Mouse (Mus musculus): ENCODE measurements around the gene Fgfr2. TPM values are rescaled to one million over a fixed set of nuclear protein-coding genes. Genes with fewer than 3 reads are reported as not detected.
A peak's percentile ranks its signal among the peaks of the same experiment; 100 is the strongest.

Fgfr2 gene
- polyA plus RNA-seq, 1 experiment: 0.17 TPM

DNA sequence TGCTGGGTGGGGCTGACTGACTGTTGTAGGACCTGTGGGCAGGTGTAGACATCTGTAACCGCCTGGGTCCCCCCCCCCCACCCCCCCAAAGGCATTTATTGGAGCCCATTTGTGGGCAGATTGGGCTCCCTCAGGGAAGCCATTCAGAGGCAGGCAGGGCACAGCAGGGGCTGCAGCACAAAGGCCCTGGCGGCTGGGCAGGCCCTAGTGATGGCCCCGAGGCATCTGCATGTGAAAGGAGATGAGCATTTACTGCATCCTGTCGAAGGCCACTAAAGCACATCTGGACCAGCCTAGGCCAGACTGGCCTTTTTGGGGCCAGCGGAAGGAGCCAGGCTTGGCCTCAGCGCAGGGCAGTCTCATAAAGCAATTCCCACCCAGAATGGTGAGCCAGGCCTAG, 506.8 kb downstream of the Fgfr2 start:
- Histone ChIP-seq H3K79me2 (ENCODE audit: control insufficient read depth, insufficient read depth) (no peaks in the 10 kb centered on the region), H3K4me2 (ENCODE audit: low read depth) (no peak overlapping the region), H3K36me3 (ENCODE audit: control insufficient read depth, insufficient read depth) (no peaks in the 10 kb centered on the region), H3K4me3 (no peak overlapping the region), H3K27me3 (ENCODE audit: control insufficient read depth, insufficient read depth, insufficient read length) (peaks cover 9% of the 10 kb centered on the region), H3ac (ENCODE audit: control insufficient read depth, insufficient read length) (no peak overlapping the region)
- TF ChIP-seq CEBPB (IDR thresholded peaks at IDR 0.05; ENCODE audit: insufficient read depth, poor library complexity, severe bottlenecking) (no peak), POLR2AphosphoS2 (IDR thresholded peaks at IDR 0.05; ENCODE audit: insufficient read length, low read depth) (no peak), REST (IDR thresholded peaks at IDR 0.05; ENCODE audit: insufficient read depth, insufficient read length) (no peak), MYOD1 (IDR thresholded peaks at IDR 0.05; ENCODE audit: control insufficient read depth in 1 of 3, insufficient read length in 2 of 3, low read depth in 2 of 3) (no peak), SRF (IDR thresholded peaks at IDR 0.05; ENCODE audit: control insufficient read depth, insufficient read length, low read depth) (no peak), E2F4 (IDR thresholded peaks at IDR 0.05; ENCODE audit: insufficient read depth) (no peak), TCF3 (IDR thresholded peaks at IDR 0.05; ENCODE audit: insufficient read length, low read depth) (no peak), TCF12 (IDR thresholded peaks at IDR 0.05; ENCODE audit: insufficient read depth, poor library complexity, severe bottlenecking) (no peak), MYOG (IDR thresholded peaks at IDR 0.05; ENCODE audit: control insufficient read depth in 1 of 3, insufficient read depth in 1 of 3, insufficient read length in 2 of 3, low read depth in 2 of 3) (no peak)

DNA sequence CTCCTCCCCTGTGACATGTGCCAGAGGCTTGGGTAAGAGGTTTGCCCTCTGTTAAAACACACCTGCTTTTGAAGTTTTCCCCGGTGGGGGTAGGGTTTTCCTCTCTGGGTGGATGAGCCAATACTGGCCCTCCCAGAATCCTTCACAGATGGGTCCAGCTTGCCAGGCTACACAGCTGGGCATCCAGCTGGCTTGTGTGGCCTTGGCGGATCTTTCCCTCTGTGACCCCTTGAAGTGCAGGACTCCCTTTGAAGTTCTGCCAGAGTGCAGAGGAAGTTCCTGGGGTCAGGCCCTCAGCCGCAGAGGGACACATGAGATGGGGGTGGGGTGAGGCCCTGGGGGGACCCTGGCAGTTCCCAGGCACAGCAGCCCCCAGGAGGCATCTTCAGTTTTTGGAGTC, 507.8 kb downstream of the Fgfr2 start:
- H3K79me2 ChIP-seq (ENCODE audit: control insufficient read depth, insufficient read depth): no peaks in the 10 kb centered on the region
- H3ac ChIP-seq (ENCODE audit: control insufficient read depth, insufficient read length): no peak overlapping the region
- no peak overlapping the region for H3K4me3 ChIP-seq
- TF ChIP-seq CEBPB (IDR thresholded peaks at IDR 0.05; ENCODE audit: insufficient read depth, poor library complexity, severe bottlenecking): no peak
- TF ChIP-seq MYOD1 (IDR thresholded peaks at IDR 0.05; ENCODE audit: control insufficient read depth in 1 of 3, insufficient read length in 2 of 3, low read depth in 2 of 3): no peak
- no peak for TF ChIP-seq TCF3 (IDR thresholded peaks at IDR 0.05; ENCODE audit: insufficient read length, low read depth)
- TF ChIP-seq POLR2AphosphoS2 (IDR thresholded peaks at IDR 0.05; ENCODE audit: insufficient read length, low read depth): no peak
- no peak for TF ChIP-seq USF1 (IDR thresholded peaks at IDR 0.05; ENCODE audit: low read depth)
- TF ChIP-seq MAX (IDR thresholded peaks at IDR 0.05; ENCODE audit: low read depth): no peak
- TF ChIP-seq REST (IDR thresholded peaks at IDR 0.05; ENCODE audit: insufficient read depth, insufficient read length): no peak
- no peak for TF ChIP-seq MYOG (IDR thresholded peaks at IDR 0.05; ENCODE audit: control insufficient read depth in 1 of 3, insufficient read depth in 1 of 3, insufficient read length in 2 of 3, low read depth in 2 of 3)
- TF ChIP-seq TCF12 (IDR thresholded peaks at IDR 0.05; ENCODE audit: insufficient read depth, poor library complexity, severe bottlenecking): no peak
- no peak for TF ChIP-seq E2F4 (IDR thresholded peaks at IDR 0.05; ENCODE audit: insufficient read depth)
- no peak for TF ChIP-seq POLR2A (IDR thresholded peaks at IDR 0.05; ENCODE audit: insufficient read length, low read depth)
- TF ChIP-seq SRF (IDR thresholded peaks at IDR 0.05; ENCODE audit: control insufficient read depth, insufficient read length, low read depth): no peak
- no peak overlapping the region for H3K4me2 ChIP-seq (ENCODE audit: low read depth)
- no peaks in the 10 kb centered on the region for H3K36me3 ChIP-seq (ENCODE audit: control insufficient read depth, insufficient read depth)
- H3K27me3 ChIP-seq (ENCODE audit: control insufficient read depth, insufficient read depth, insufficient read length): peaks cover 4% of the 10 kb centered on the region

DNA sequence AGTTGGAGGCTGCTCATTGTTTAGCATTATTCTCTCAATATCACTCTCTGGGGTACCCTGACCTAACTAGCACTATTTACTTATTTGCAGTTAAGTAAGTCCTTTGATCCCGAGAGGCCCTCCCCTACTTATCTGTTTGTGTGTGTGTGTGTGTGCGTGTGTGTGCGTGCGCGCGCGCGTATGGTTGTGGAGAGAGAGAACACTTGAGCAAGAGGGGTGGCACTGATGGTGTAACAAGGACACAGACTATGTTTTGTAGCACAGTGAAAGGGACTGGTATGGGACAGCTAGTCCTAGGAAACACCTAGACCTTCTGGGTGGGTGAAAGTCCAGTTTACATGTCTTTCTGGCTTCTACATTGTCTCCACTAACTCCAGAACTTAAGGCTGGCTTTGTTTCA, 511.6 kb downstream of the Fgfr2 start:
- H3K4me2 ChIP-seq (ENCODE audit: low read depth): no peak overlapping the region
- H3ac ChIP-seq (ENCODE audit: control insufficient read depth, insufficient read length): no peak overlapping the region
- no peak overlapping the region for H3K4me3 ChIP-seq
- no peaks in the 10 kb centered on the region for H3K79me2 ChIP-seq (ENCODE audit: control insufficient read depth, insufficient read depth)
- TF ChIP-seq SRF (IDR thresholded peaks at IDR 0.05; ENCODE audit: control insufficient read depth, insufficient read length, low read depth) (no peak), CEBPB (IDR thresholded peaks at IDR 0.05; ENCODE audit: insufficient read depth, poor library complexity, severe bottlenecking) (no peak)
- H3K36me3 ChIP-seq (ENCODE audit: control insufficient read depth, insufficient read depth): no peaks in the 10 kb centered on the region
- H3K27me3 ChIP-seq (ENCODE audit: control insufficient read depth, insufficient read depth, insufficient read length): no peaks in the 10 kb centered on the region

DNA sequence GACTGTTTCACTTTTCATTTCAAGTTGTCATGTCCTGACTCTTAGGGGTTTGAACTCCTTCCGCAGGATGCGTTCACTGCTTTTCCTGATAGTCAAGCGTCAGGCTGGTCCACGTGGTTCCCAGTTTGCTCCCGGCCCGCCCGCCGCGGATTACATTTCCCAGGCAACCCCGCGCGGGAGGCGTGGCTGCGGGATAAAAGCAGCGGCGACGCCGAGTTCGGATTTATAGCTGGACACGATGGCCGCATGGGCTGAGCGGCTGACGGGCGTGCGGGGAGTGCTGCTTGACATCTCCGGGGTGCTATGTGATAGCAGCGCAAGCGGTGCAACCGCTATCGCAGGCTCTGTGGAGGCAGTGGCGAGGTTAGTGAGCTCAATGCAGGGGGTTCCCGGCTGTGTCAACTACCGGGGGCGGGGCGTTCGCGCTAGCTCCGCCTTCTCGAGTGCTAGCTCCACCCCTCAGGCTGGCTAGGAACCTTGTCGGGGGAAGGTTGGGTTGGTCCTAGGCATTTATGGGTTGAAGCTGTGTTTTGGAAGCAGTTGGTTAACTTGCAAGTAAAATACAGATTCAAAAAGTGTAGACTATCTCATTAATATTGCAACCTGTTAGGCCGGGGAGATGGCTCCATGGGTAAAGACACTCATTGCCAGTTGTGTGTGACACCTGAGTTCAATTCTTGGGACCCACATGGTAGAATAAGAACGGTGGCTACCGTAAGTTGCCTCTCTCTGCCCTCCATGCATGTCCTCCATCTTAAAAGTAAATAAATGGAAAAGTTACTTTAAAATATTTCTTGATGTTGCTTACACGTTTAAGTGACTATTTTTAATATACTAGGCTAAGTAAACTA, 512.5 kb downstream of the Fgfr2 start, which contains the start of gene Lhpp:
Gene Lhpp (plus strand): TSS at position 171 of the 851 bp plus-strand sequence.
- no peaks in the 10 kb centered on the region for H3K79me2 ChIP-seq (ENCODE audit: control insufficient read depth, insufficient read depth)
- TF ChIP-seq POLR2AphosphoS2 (IDR thresholded peaks at IDR 0.05; ENCODE audit: insufficient read length, low read depth) (peak; percentile 48), POLR2A (IDR thresholded peaks at IDR 0.05; ENCODE audit: insufficient read length, low read depth) (peak; percentile 85), REST (IDR thresholded peaks at IDR 0.05; ENCODE audit: insufficient read depth, insufficient read length) (no peak)
- H3K4me2 ChIP-seq (ENCODE audit: low read depth): peak within 1 kb of the TSS; percentile 76

DNA sequence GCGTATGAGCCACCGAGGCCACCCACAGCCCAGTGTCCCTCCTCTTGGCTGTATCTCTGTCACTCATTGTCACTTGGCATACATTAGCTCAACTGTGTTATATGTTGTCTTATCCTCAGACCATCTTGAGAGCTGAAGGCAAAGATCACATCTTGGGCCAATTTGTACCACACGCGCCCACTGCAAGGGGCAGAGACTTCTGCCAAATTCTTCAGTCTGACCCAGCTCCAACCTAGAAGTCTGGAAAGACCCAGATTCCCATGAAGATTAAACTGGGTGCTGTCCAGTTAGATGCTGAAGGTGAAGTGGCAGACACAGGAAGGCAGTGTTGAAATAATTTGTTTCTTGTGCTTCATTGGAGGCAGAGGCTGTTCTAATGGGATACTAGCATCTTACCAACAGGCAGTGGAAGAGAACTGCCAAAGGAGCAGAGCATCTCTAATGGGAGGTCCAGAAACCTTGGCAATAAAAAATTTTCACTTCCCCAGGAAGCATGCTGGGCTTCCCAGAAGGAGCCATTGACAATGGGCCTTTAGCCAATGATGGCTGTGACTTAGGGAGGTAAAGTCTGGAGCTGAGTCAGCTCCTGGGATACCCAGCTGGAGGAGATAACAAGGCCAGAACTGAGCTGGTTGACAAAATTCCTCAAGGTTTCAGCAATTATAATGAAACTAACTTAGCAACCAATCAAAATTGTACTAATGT, 514.7 kb downstream of the Fgfr2 start:
- H3K27me3 ChIP-seq (ENCODE audit: control insufficient read depth, insufficient read depth, insufficient read length): peaks cover 16% of the 10 kb centered on the region
- H3K36me3 ChIP-seq (ENCODE audit: control insufficient read depth, insufficient read depth): no peaks in the 10 kb centered on the region
- H3K4me2 ChIP-seq (ENCODE audit: low read depth): no peak overlapping the region
- H3K79me2 ChIP-seq (ENCODE audit: control insufficient read depth, insufficient read depth): no peaks in the 10 kb centered on the region
- H3ac ChIP-seq (ENCODE audit: control insufficient read depth, insufficient read length): no peak overlapping the region
- no peak overlapping the region for H3K4me3 ChIP-seq
- TF ChIP-seq MYOD1 (IDR thresholded peaks at IDR 0.05; ENCODE audit: control insufficient read depth in 1 of 3, insufficient read length in 2 of 3, low read depth in 2 of 3) (no peak), TCF12 (IDR thresholded peaks at IDR 0.05; ENCODE audit: insufficient read depth, poor library complexity, severe bottlenecking) (no peak), CEBPB (IDR thresholded peaks at IDR 0.05; ENCODE audit: insufficient read depth, poor library complexity, severe bottlenecking) (no peak), POLR2A (IDR thresholded peaks at IDR 0.05; ENCODE audit: insufficient read length, low read depth) (no peak), E2F4 (IDR thresholded peaks at IDR 0.05; ENCODE audit: insufficient read depth) (no peak), POLR2AphosphoS2 (IDR thresholded peaks at IDR 0.05; ENCODE audit: insufficient read length, low read depth) (no peak), REST (IDR thresholded peaks at IDR 0.05; ENCODE audit: insufficient read depth, insufficient read length) (no peak), MYOG (IDR thresholded peaks at IDR 0.05; ENCODE audit: control insufficient read depth in 1 of 3, insufficient read depth in 1 of 3, insufficient read length in 2 of 3, low read depth in 2 of 3) (no peak), USF1 (IDR thresholded peaks at IDR 0.05; ENCODE audit: low read depth) (no peak), SRF (IDR thresholded peaks at IDR 0.05; ENCODE audit: control insufficient read depth, insufficient read length, low read depth) (no peak), MAX (IDR thresholded peaks at IDR 0.05; ENCODE audit: low read depth) (no peak)

More for the DNA sequence above, 512.5 kb downstream of the Fgfr2 start, which contains the start of gene Lhpp:
- Histone ChIP-seq H3ac (ENCODE audit: control insufficient read depth, insufficient read length) (peak within 1 kb of the TSS; percentile 7), H3K4me3 (no peak within 1 kb of the TSS), H3K27me3 (ENCODE audit: control insufficient read depth, insufficient read depth, insufficient read length) (no peaks in the 10 kb centered on the region), H3K36me3 (ENCODE audit: control insufficient read depth, insufficient read depth) (no peaks in the 10 kb centered on the region)
